Mouse (Mus musculus) megakaryocyte-erythroid progenitor cell, adult 5 weeks (primary cell): ENCODE results near the gene Pglyrp3. TPM values are rescaled to one million over a fixed set of nuclear protein-coding genes. Genes with fewer than 3 reads are reported as not detected.

Source experiments
- polyA plus RNA-seq: library from polyadenylated mRNA; stranded (reverse); fragments of >175 nt; gene quantifications from 2 replicates; pipeline ENCODE4 v1.2.3, GENCODE M21; 2012

The Pglyrp3 gene
- polyA plus RNA-seq = not detected in 2 replicates

DNA sequence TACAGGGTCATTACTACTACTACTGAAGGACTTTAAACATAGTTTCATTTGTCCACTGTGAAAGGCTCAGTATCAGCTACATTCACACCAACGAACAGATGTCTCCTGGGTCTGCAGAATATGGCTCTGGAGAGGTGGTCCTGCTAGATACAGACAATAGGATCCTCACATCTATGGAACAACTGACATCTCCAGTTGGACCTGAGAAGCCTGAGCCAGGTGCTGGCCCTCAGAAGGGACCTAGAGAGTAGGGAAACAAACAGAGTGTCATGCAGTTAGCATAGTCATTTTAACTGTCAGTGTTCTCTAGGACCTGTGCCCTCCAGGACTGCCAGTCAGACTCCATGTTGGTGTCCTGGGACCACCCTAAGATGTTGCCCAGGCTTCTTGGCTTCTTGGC lies at the start of gene Pglyrp3:
Gene Pglyrp3 (plus strand): TSS at position 301 of the 400 bp plus-strand sequence.

Other genes with a start within 250 kb of the Pglyrp3 start
- gene Lor, start 68.6 kb downstream of the Pglyrp3 start, polyA plus RNA-seq = 0.04 and 0.28 TPM in 2 replicates
- not detected in 2 replicates for gene Prr9, start 109.4 kb downstream of the Pglyrp3 start, polyA plus RNA-seq
- not detected in 2 replicates for gene Lelp1, start 128.2 kb downstream of the Pglyrp3 start, polyA plus RNA-seq
- not detected in 2 replicates for gene Sprr2a1, start 201.2 kb downstream of the Pglyrp3 start, polyA plus RNA-seq
- not detected in 2 replicates for gene Sprr2a2, start 201.3 kb downstream of the Pglyrp3 start, polyA plus RNA-seq